Mouse (Mus musculus): ENCODE measurements around the gene Ankk1. TPM values are rescaled to one million over a fixed set of nuclear protein-coding genes. Genes with fewer than 3 reads are reported as not detected.

Gene Ankk1
- total and polyA plus RNA-seq, 2 experiments from 2014 or later, result 0.10 TPM; not detected in 1

GRCm38 (mm10) chr9:49373946-49374345 lies 52.9 kb downstream of the Ankk1 start:
- ATAC-seq (no peak), DNase-seq (ENCODE audit: low spot score) (no peak)
- TF ChIP-seq CTCF (IDR thresholded peaks at IDR 0.05; ENCODE audit: low read depth), result no peak
- WGBS, result 90% methylated on average over 2 of the region's 2 CpGs
- H3K4me1 ChIP-seq (ENCODE audit: insufficient read depth, low read length), result no peaks in the 10 kb centered on the region
- H3K4me3 ChIP-seq (ENCODE audit: low read length), result no peak overlapping the region
- H3K27ac ChIP-seq, result no peak overlapping the region
- H3K27me3 ChIP-seq (ENCODE audit: insufficient read depth, low read length), result no peaks in the 10 kb centered on the region
- H3K36me3 ChIP-seq (ENCODE audit: insufficient read depth, low read length), result no peaks in the 10 kb centered on the region
- H3K9ac ChIP-seq (replicated peaks; ENCODE audit: low read length), result no peak overlapping the region
- no peak overlapping the region for H3K4me2 ChIP-seq (ENCODE audit: low read depth, low read length)
- H3K9me3 ChIP-seq (ENCODE audit: low read length), result no peaks in the 10 kb centered on the region

- Histone ChIP-seq H3K36me3 (ENCODE audit: insufficient read depth, low read length) (no peaks in the 10 kb centered on the region), H3K4me2 (ENCODE audit: low read depth, low read length) (no peak overlapping the region), H3K9ac (replicated peaks; ENCODE audit: low read length) (no peak overlapping the region), H3K27me3 (ENCODE audit: insufficient read depth, low read length) (no peaks in the 10 kb centered on the region), H3K4me1 (ENCODE audit: insufficient read depth, low read length) (no peaks in the 10 kb centered on the region), H3K4me3 (ENCODE audit: low read length) (no peak overlapping the region), H3K9me3 (ENCODE audit: low read length) (no peaks in the 10 kb centered on the region), H3K27ac (no peak overlapping the region)
- no peak for TF ChIP-seq CTCF (IDR thresholded peaks at IDR 0.05; ENCODE audit: low read depth)
- WGBS, result 38% methylated on average over 5 of the region's 5 CpGs
- DNase-seq (ENCODE audit: low spot score), result no peak
- ATAC-seq, result no peak
Observed at GRCm38 (mm10) chr9:49365763-49366162, 61.1 kb downstream of the Ankk1 start.

Other genes with a start within 250 kb of the Ankk1 start
- gene Gm4894, start 176.5 kb downstream of the Ankk1 start, total RNA-seq (2014; rRNA removed), result not detected in 2 replicates
- gene Gm4894, start 176.5 kb downstream of the Ankk1 start, polyA plus RNA-seq (2015; fragmentation: Nextera tagmentation; extraction: Ambion mirVana), result not detected in 2 replicates
- 8.2 and 8.4 TPM in 2 replicates for gene Drd2, start 86.4 kb downstream of the Ankk1 start, total RNA-seq (2014; rRNA removed)
- 4.4 and 4.9 TPM in 2 replicates for gene Drd2, start 86.4 kb downstream of the Ankk1 start, polyA plus RNA-seq (2015; fragmentation: Nextera tagmentation; extraction: Ambion mirVana)
- 1.0 and 1.5 TPM in 2 replicates for gene Ttc12, start 59.2 kb upstream of the Ankk1 start, total RNA-seq (2014; rRNA removed)
- 1.9 and 2.0 TPM in 2 replicates for gene Ttc12, start 59.2 kb upstream of the Ankk1 start, polyA plus RNA-seq (2015; fragmentation: Nextera tagmentation; extraction: Ambion mirVana)